Mouse (Mus musculus) hindbrain, embryonic 16.5 days (tissue): ENCODE measurements around the gene Rpn1. TPM values are rescaled to one million over a fixed set of nuclear protein-coding genes. Genes with fewer than 3 reads are reported as not detected.

Experiments used
- ATAC-seq: fragments of 200-750 bp; cut with Nextera tagmentation; 2 replicates; pipeline ENCODE4 v1.8.0; 2017; ENCODE audit warnings: moderate TSS enrichment, moderate library complexity
- H3K27ac ChIP-seq: fragments of 300-500 bp; sonication (generic); 2 replicates; pipeline ENCODE4 v1.5.1; 2014; ENCODE audit warnings: low read depth, mild to moderate bottlenecking, control low read depth, low read length, moderate library complexity
- H3K27me3 ChIP-seq: fragments of 300-500 bp; sonication (generic); replicated peaks from 2 replicates; pipeline ENCODE4 v1.6.1; 2014; ENCODE audit warnings: low read length; ENCODE audit not compliant: control insufficient read depth, insufficient read depth
- H3K36me3 ChIP-seq: fragments of 300-500 bp; sonication (generic); 2 replicates; pipeline ENCODE4 v1.6.1; 2014; ENCODE audit warnings: mild to moderate bottlenecking, low read length, moderate library complexity, mixed read lengths; ENCODE audit not compliant: control insufficient read depth, insufficient read depth
- H3K4me1 ChIP-seq: fragments of 300-500 bp; sonication (generic); 2 replicates; pipeline ENCODE4 v1.6.1; 2014; ENCODE audit warnings: low read depth, low read length; ENCODE audit not compliant: control insufficient read depth, insufficient read depth
- H3K4me2 ChIP-seq: fragments of 300-500 bp; sonication (generic); 2 replicates; pipeline ENCODE4 v1.6.1; 2014; ENCODE audit warnings: mild to moderate bottlenecking, low read length, control low read depth, moderate library complexity
- H3K4me3 ChIP-seq: fragments of 300-500 bp; sonication (generic); 2 replicates; pipeline ENCODE4 v1.5.1; 2014; ENCODE audit warnings: mild to moderate bottlenecking, low read length, control low read depth, moderate library complexity
- H3K9ac ChIP-seq: fragments of 300-500 bp; sonication (generic); 2 replicates; pipeline ENCODE4 v1.6.1; 2014; ENCODE audit warnings: low read depth, mild to moderate bottlenecking, control low read depth, low read length, moderate library complexity
- H3K9me3 ChIP-seq: fragments of 300-500 bp; sonication (generic); 2 replicates; pipeline ENCODE4 v1.6.1; 2014; ENCODE audit warnings: mild to moderate bottlenecking, low read length, moderate library complexity; ENCODE audit not compliant: control insufficient read depth
- WGBS: fragments of 180-500 bp; shearing (Covaris S2); extraction: QIAGEN DNeasy Blood & Tissue Kit; methylation state at CpG from one replicate; pipeline ENCODE4 v1.1.7; 2014; 5-methylcytosine and 5-hydroxymethylcytosine counted together
- polyA plus RNA-seq: library from polyadenylated mRNA; unstranded; fragments of >200 nt; fragmentation: Nextera tagmentation; extraction: Ambion mirVana; gene quantifications from 2 replicates; pipeline ENCODE4 v1.2.1, GENCODE M21; 2015

Gene Rpn1
- polyA plus RNA-seq, 1 experiment from 2014 or later: 325 TPM

DNA sequence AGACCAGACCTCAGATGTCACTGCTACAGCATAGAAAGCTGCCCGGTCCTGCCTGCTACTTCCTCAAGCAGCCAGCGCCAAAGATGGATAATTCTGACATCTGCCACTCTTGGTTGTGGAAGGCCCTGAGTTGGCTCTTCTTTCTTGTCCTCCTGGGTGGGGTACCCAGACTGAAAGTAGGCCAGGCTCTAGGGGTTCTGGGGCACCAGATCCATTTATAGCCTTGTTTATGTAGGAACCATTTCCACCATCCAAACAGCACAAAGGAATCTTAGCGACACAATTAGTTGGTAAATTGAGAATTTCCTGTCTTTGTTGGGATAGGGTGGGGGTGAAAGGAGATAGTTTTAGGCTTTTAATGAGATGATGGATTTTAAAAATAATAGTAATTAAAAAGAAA, 54.2 kb downstream of the Rpn1 start:
- Histone ChIP-seq H3K36me3 (no peaks in the 10 kb centered on the region), H3K9me3 (no peaks in the 10 kb centered on the region), H3K9ac (no peak overlapping the region), H3K4me3 (no peak overlapping the region), H3K4me2 (no peak overlapping the region), H3K4me1 (peaks cover 4% of the 10 kb centered on the region; the same call in 1 of the 2 replicates), H3K27me3 (no peaks in the 10 kb centered on the region), H3K27ac (no peak overlapping the region)
- 87% methylated on average over 3 of the region's 3 CpGs for WGBS
- ATAC-seq: no peak

DNA sequence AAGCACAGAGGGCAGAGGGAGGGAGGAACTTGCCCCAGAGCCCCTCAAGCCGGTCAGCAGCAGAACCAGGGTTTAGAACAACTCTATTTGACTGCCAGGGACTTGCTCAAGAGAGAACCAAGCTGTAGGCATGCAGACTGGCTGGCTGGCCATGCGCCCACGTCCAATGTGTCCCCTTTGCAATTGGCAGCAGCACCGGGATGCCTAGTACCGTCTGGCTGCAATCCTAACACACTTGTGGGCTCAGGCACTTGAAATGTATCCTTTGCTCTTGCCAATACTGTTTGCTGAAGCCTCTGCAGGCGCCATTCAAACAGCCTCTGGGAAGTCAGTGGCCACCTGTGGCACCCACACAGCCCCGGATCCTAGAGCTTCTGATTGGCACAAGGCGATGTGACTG, 56.0 kb downstream of the Rpn1 start:
- Histone ChIP-seq H3K4me1 (peaks cover 4% of the 10 kb centered on the region; the same call in 1 of the 2 replicates), H3K9me3 (no peaks in the 10 kb centered on the region), H3K27ac (no peak overlapping the region), H3K36me3 (no peaks in the 10 kb centered on the region), H3K27me3 (no peaks in the 10 kb centered on the region), H3K9ac (no peak overlapping the region), H3K4me3 (no peak overlapping the region), H3K4me2 (no peak overlapping the region)
- ATAC-seq: peak; percentile 81
- WGBS: 59% methylated on average over 8 of the region's 8 CpGs

DNA sequence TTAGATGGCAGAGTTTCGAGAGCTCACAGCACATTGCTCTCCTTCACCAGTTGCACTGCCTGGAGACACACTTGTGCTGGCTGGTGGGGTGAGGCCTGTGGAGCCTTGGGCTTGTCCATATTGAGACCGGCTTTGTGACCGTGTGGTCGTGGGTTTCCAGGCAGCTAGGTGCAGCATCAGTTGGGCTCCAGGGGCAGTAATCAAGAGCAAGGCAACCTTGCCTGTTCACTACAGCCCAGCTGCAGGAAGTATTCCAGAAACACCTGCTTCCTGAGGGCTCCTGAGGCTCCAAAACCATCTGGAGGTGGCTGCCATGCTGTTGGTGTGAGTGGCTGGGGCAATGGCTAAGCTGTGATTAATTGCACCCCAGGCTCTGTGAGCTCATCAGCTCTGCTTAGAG, 61.5 kb downstream of the Rpn1 start:
- H3K9me3 ChIP-seq: no peaks in the 10 kb centered on the region
- no peak for ATAC-seq
- H3K27ac ChIP-seq: no peak overlapping the region
- no peak overlapping the region for H3K4me2 ChIP-seq
- WGBS: 85% methylated on average over 4 of the region's 4 CpGs
- no peaks in the 10 kb centered on the region for H3K36me3 ChIP-seq
- no peaks in the 10 kb centered on the region for H3K27me3 ChIP-seq
- H3K4me3 ChIP-seq: no peak overlapping the region
- H3K4me1 ChIP-seq: no peaks in the 10 kb centered on the region
- H3K9ac ChIP-seq: no peak overlapping the region

DNA sequence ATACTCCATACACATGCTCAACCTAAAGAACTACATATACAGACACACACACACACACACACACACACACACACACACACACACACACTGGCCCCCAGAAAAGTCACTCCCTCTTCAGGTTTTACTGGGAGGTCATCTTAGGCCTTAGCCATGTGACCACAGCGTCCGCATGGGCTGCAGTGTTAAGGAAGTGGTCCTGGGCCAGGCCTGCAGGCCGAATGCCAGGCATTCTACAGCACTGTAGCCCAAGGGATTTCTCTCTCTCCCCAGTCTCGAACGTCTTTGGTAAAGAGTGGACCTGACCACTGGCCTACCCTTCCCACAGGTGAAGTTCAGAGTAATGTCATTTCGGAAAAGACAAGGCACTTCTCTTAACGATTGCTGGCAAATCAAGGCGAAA, 62.3 kb downstream of the Rpn1 start:
- Histone ChIP-seq H3K27ac (no peak overlapping the region), H3K4me3 (no peak overlapping the region), H3K4me1 (no peaks in the 10 kb centered on the region), H3K36me3 (no peaks in the 10 kb centered on the region), H3K9me3 (no peaks in the 10 kb centered on the region), H3K9ac (no peak overlapping the region), H3K27me3 (no peaks in the 10 kb centered on the region), H3K4me2 (no peak overlapping the region)
- no peak for ATAC-seq
- 81% methylated on average over 8 of the region's 8 CpGs for WGBS

DNA sequence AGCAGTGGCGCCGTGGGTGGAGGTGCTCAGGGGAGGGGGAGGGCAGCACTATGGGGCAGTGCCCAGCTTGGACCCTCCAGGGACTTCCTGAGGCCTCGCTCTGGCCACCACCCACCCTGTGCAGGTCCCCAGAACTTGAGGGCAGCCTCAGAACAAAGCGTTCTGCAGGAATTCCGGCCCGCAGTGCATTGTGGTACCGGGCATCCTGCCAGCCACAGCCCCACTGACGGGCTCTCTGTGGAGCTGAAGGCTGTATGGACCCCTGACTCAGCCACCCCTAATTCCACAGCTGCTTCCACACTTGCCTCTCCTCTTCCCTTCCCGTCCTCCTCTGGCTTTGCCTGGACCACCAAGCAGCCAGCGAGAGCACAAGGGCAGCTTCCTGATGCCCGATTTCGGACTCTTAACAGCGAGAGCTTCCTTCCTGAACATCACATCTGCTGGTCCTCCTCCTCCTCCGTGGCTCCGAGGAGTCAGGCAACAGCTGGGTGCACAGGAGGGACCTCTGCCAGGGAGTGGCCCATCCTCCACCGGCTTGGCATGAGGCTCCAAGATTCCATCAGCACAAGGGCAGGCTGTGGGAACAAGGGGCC, 63.2 kb downstream of the Rpn1 start:
- H3K36me3 ChIP-seq: no peaks in the 10 kb centered on the region
- H3K27ac ChIP-seq: no peak overlapping the region
- H3K4me3 ChIP-seq: no peak overlapping the region
- no peak overlapping the region for H3K4me2 ChIP-seq
- H3K9me3 ChIP-seq: no peaks in the 10 kb centered on the region
- no peaks in the 10 kb centered on the region for H3K4me1 ChIP-seq
- 68% methylated on average over 16 of the region's 16 CpGs for WGBS
- H3K27me3 ChIP-seq: no peaks in the 10 kb centered on the region
- no peak overlapping the region for H3K9ac ChIP-seq
- 0 out of 2 replicates have a peak, but pooled peaks have one; percentile 27 for ATAC-seq

DNA sequence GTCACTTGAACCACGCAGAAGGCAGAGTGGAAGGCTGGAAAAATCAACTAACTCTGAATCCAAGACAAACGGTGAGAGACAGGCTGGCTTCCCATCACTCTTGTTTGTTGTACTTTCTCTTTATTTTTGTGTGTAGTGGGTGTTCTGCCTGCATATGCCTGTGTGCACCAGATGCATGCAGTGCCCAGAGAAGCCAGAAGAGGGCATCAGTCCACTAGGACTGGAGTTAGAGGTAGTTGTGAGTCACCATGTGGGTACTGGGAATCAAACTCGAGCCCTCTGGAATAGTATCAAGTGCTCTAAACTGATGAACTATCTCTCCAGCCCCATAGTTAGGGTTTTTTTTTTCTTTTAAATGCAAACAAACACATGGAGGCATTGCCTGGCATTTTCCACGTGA, 67.1 kb downstream of the Rpn1 start:
- H3K4me3 ChIP-seq: no peak overlapping the region
- 82% methylated on average over 4 of the region's 4 CpGs for WGBS
- ATAC-seq: no peak
- no peaks in the 10 kb centered on the region for H3K9me3 ChIP-seq
- H3K36me3 ChIP-seq: no peaks in the 10 kb centered on the region
- H3K4me2 ChIP-seq: no peak overlapping the region
- H3K4me1 ChIP-seq: no peaks in the 10 kb centered on the region
- H3K27me3 ChIP-seq: no peaks in the 10 kb centered on the region
- no peak overlapping the region for H3K9ac ChIP-seq
- no peak overlapping the region for H3K27ac ChIP-seq

DNA sequence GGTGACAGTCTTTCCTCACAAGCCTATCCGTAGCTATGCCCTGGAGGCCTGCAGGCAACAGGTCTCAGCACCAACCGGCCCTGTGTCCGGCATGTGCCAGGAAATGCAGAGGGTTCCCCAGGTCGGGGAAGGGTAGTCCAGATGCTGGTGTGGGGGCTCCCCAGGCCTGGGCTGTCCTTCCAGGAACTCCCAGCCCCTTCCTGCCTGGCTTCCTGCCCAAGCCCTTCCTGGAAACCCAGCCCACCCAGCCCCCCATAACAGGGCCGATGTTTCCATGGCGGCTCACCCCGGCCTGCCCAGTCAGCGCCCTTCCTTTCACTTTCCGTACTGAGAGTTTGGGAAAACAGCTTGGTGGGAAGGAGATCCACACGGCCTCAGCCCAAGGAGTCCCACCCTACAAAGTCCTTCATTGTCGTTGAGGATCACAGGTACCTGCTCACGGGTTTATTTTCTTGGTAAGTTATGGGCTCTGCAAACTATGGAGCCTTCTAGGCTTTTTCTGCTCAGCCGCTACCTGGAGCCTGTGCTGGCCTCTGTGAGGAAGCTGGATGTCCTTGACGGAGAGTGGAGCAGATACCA, 67.9 kb downstream of the Rpn1 start:
- Histone ChIP-seq H3K27me3 (no peaks in the 10 kb centered on the region), H3K9ac (no peak overlapping the region), H3K27ac (no peak overlapping the region), H3K9me3 (no peaks in the 10 kb centered on the region), H3K4me1 (no peaks in the 10 kb centered on the region), H3K4me3 (no peak overlapping the region), H3K4me2 (no peak overlapping the region), H3K36me3 (no peaks in the 10 kb centered on the region)
- no peak for ATAC-seq
- 83% methylated on average over 14 of the region's 14 CpGs for WGBS

DNA sequence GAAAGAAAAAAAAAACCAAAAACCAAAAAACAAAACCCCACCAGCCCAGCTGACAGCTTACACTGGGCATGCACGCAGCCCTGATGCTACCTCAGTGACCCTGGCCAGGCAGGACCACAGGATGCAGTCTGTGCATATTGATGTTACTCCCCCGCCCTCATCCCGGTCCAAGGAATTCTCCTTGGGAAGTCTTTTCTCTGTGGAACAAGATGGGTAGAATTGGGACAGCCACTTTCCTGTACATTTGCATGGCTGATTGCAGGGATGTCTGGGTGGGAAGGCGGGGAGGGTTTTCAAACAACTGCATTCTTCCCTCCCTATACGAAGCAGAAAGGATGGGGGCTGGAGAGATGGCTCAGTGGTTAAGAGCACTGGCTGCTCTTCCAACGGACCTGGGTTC, 68.7 kb downstream of the Rpn1 start:
- no peak for ATAC-seq
- H3K27ac ChIP-seq: no peak overlapping the region
- H3K27me3 ChIP-seq: no peaks in the 10 kb centered on the region
- no peak overlapping the region for H3K4me3 ChIP-seq
- no peaks in the 10 kb centered on the region for H3K4me1 ChIP-seq
- no peaks in the 10 kb centered on the region for H3K9me3 ChIP-seq
- H3K36me3 ChIP-seq: no peaks in the 10 kb centered on the region
- WGBS: 82% methylated on average over 6 of the region's 6 CpGs
- H3K9ac ChIP-seq: no peak overlapping the region
- H3K4me2 ChIP-seq: no peak overlapping the region
